Mouse (Mus musculus) macrophage (primary cell): ENCODE measurements around the gene Agmat. TPM values are rescaled to one million over a fixed set of nuclear protein-coding genes. Genes with fewer than 3 reads are reported as not detected.

Source experiments
- H3K27ac ChIP-seq: fragments of 350-480 bp; formaldehyde crosslinking; 2 replicates; pipeline ENCODE4 v1.9.0; 2021
- H3K36me3 ChIP-seq: fragments of 350-480 bp; formaldehyde crosslinking; 2 replicates; pipeline ENCODE4 v1.9.0; 2021; ENCODE audit errors: inconsistent target
- H3K4me3 ChIP-seq: fragments of 350-480 bp; formaldehyde crosslinking; 2 replicates; pipeline ENCODE4 v1.9.0; 2021; ENCODE audit errors: inconsistent target
- H3K79me2 ChIP-seq: fragments of 350-480 bp; formaldehyde crosslinking; 2 replicates; pipeline ENCODE4 v1.9.0; 2021; ENCODE audit errors: inconsistent target
- WGBS: methylation state at CpG from one replicate; pipeline ENCODE4 v1.1.7; 2026; ENCODE audit warnings: inconsistent platforms; ENCODE audit not compliant: missing documents; 5-methylcytosine and 5-hydroxymethylcytosine counted together
- polyA plus RNA-seq: library from polyadenylated mRNA; stranded (reverse); fragments of 250-400 nt; gene quantifications from 3 replicates; pipeline ENCODE4 v1.2.4, GENCODE M21; 2018; ENCODE audit warnings: inconsistent platforms

Agmat gene
- polyA plus RNA-seq, 1 experiment from 2014 or later: not detected

DNA sequence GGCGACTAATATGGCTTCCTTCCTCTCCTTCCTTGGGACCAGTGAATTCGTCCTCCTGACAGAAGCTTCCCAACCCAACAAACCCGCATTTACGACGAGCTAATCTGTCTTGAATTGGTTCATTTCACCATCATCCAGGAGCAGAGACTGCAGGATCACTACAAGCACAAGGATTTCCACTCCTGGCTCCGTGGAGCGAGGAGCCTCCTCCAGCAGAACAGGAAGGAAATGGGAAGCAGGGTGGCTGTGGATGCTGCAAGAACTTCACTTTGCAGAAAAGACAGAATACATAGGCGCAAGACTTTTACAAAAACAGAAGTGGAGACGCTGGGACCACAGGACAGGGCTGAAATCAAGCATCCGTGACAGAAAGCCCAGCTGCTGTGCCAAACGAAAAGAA, 21.9 kb upstream of the Agmat start:
- Histone ChIP-seq H3K36me3 (no peaks in the 10 kb centered on the region), H3K79me2 (peaks cover 32% of the 10 kb centered on the region), H3K27ac (peak overlapping the region; percentile 54), H3K4me3 (no peak overlapping the region)
- 19% methylated on average over 9 of the region's 11 CpGs for WGBS

DNA sequence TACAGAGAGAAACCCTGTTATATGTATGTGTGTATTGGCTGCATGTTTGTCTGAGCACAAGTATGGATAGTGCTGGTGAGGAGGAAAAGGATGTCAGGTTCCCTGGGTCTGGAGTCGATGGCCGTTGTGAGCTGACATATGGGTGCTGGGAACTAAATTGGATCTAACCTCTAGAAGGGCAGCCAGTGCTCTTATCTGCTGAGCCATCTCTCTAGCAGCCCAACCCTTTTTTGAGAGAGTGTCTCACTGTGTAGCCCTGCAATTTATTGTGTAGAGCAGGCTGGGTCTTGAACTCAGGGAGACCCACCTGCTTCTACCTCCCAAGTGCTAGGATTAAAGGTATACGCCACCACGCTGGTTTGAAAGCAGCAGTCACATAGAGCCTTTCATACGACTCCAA, 21.2 kb upstream of the Agmat start:
- Histone ChIP-seq H3K4me3 (no peak overlapping the region), H3K27ac (peak overlapping the region; percentile 54; the same call in 1 of the 2 replicates), H3K36me3 (no peaks in the 10 kb centered on the region), H3K79me2 (peaks cover 25% of the 10 kb centered on the region)
- whole genome bisulfite sequencing: 94% methylated on average over 5 of the region's 5 CpGs

DNA sequence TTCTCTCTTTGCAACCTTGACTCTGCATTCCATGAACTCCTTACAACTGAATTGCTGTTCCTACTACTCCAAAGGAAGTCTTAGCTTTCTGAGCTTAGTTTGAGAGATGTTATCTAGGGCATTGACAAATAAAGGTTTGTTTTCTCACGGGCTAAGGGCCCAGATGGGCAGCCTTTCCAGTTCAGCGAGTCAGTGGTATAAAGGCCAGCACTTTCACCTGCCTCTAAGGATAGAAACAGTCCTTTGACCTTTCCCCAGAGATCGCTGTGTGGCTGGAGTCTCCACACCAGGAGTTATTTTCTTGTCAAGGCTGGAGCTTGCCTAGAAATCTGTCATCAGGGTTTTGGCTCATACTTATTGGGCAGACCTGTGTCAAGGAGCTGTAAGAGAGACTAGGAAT, 20.7 kb upstream of the Agmat start:
- Histone ChIP-seq H3K79me2 (peaks cover 21% of the 10 kb centered on the region), H3K27ac (no peak overlapping the region), H3K4me3 (no peak overlapping the region), H3K36me3 (no peaks in the 10 kb centered on the region)
- 90% methylated on average over 3 of the region's 3 CpGs for WGBS

DNA sequence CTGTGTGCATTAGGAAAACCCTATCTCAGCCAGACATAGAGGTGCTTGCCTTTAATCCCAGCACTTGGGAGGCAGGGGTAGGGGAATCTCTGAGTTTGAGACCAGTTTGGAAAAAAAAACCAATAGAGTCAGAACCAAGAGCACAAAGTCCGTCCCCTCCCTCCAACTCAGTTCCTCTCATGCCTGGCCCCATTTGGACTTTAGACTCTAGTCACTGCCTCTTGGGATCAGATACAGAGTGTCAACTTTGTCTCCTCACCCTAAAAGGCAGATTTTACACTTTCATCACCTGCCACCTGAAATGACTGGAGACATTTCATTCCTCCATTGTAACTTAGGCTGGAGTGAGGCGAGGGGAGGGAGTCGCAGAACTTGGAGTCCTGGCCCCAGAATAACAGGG, 17.2 kb upstream of the Agmat start:
- 95% methylated on average over 3 of the region's 3 CpGs for WGBS
- Histone ChIP-seq H3K36me3 (no peaks in the 10 kb centered on the region), H3K79me2 (no peaks in the 10 kb centered on the region), H3K27ac (no peak overlapping the region), H3K4me3 (no peak overlapping the region)

DNA sequence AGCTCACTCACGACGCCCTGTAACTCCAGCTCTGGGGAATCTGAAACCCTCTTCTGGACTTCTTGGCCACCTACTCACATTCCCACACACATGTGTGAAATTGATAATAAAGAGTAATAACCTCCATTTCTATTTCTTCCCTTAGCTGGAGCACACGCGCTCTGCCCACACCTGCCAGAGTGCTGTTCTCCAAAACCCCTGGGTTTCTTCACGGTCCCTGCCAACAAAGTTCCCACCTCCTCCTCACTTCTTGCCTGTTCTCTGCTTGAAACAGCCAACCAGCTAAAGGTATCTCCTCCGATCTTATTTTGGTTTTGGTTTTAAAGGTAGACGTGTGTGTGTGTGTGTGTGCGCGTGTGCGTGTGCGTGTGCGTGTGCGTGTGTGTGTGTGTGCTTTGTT, 16.1 kb upstream of the Agmat start:
- Histone ChIP-seq H3K79me2 (no peaks in the 10 kb centered on the region), H3K27ac (no peak overlapping the region), H3K4me3 (no peak overlapping the region), H3K36me3 (no peaks in the 10 kb centered on the region)
- WGBS: 93% methylated on average over 10 of the region's 13 CpGs

DNA sequence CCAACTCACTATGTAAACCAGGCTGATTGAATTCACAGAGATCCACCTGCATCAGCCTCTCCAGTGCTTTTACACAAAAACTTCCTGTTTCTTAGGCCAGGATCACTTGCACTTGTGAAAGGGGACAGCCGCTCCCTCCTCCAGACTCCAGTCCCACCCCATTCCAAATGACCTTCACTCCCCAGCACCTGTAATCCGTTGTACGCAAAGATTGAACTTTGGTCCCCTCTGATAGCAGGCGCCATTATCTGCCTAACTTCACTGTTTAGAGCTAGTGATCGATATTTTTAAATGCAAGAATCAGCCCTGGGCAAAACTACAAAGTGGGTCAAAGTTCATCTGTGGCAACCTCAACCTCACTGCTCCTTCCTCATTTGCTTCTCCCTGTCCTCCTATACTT, 14.7 kb upstream of the Agmat start:
- WGBS: 86% methylated on average over 4 of the region's 5 CpGs
- H3K36me3 ChIP-seq: no peaks in the 10 kb centered on the region
- H3K79me2 ChIP-seq: no peaks in the 10 kb centered on the region
- no peak overlapping the region for H3K27ac ChIP-seq
- H3K4me3 ChIP-seq: no peak overlapping the region

DNA sequence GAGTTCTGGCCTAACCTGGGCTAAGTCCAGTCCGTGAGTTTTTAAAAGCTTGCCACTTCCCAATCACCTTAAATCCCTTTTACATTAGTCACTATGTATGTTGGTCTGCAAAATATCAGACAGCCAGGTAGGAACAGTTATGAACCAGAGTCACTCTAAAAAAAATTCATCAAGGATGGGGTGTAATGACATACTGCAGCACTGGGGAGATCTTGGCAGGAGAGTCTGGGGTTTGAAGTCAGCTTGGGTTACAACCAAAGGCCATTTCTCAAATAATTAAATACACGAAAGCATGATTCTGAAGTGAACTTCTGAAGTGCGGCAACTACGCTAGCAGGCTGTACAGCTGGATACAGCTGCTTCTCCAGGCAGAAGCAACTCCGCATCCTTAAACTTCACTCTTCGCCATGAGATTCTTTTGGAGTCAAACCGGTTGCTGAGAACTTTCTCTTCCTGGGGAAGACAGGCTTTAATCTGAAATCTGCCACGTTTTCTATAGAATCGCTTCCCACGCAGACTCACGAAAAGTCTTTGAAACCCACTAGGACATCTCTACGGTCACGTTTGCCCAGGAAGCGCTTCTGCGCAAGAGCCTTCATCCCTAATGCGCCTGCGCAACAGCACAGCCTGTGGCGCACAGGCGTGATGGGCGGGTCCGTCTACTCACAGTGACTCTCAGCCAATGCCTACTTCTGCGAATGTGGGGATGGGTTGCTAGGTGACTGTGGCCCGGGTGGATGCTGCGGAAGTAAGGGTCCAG, 11.8 kb upstream of the Agmat start:
- 17% methylated on average over 24 of the region's 24 CpGs for whole genome bisulfite sequencing
- H3K27ac ChIP-seq: peak overlapping the region; percentile 1; the same call in 1 of the 2 replicates
- H3K4me3 ChIP-seq: peak overlapping the region; percentile 16; the same call in 1 of the 2 replicates
- H3K79me2 ChIP-seq: no peaks in the 10 kb centered on the region
- H3K36me3 ChIP-seq: no peaks in the 10 kb centered on the region

DNA sequence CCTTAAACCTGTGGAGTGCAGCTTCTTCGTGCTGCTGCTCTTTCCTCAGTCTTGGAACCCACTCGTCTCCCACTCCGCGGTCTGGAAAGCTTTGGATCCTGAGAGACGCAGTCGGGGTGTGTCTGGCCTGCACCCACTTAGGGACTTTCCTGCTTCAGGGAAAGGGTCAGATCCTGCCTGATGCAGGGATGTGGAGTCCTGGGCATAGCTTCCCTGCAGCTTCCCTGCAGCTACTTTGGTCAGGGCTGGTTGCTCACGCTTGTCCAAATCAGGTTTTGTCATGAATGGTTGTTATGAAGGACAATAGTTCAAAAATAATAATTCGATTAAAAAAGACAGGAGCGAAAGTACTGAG, 11.3 kb upstream of the Agmat start:
- Histone ChIP-seq H3K79me2 (no peaks in the 10 kb centered on the region), H3K36me3 (no peaks in the 10 kb centered on the region), H3K4me3 (no peak overlapping the region), H3K27ac (no peak overlapping the region)
- 47% methylated on average over 9 of the region's 9 CpGs for WGBS

DNA sequence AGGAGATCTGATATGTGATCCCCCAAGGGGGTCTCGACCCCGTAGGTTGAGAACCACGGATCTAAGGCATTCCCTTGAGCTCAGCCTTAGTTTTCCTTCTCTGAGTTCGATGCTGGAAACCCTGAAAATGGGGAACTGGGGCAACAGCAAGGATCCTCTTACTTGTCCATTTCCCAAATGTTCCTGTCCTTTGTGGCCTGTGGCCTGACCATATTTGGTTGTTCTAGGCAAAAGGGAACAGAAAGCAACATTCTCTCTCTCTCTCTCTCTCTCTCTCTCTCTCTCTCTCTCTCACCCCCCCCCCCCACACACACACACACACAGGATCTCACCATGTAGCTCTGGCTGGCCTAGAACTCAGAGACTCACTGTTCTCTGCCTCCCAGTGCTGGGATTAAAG, 9.6 kb upstream of the Agmat start:
- H3K27ac ChIP-seq: peak overlapping the region; percentile 36

DNA sequence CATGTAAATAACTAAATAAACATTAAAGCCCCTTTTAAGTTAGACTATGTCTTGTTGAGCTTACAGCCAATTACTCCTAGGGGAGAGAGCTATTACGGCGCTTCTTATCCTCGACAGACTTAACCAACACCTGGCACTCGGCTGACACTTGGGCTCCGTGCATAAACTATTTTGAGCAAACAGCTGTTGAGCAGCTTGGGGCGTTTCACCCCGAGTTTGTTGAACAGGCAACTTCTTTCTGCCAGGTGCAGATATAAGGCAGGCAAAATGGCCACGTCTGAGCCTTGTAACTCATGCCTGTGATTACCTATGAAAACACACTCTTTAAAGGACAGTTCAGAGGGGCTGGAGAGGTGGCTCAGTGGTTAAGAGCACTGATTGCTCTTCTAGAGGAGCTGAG, 8.5 kb upstream of the Agmat start:
- 87% methylated on average over 8 of the region's 8 CpGs for WGBS
- no peaks in the 10 kb centered on the region for H3K36me3 ChIP-seq
- H3K27ac ChIP-seq: no peak overlapping the region
- no peak overlapping the region for H3K4me3 ChIP-seq
- no peaks in the 10 kb centered on the region for H3K79me2 ChIP-seq

More for the DNA sequence above, 9.6 kb upstream of the Agmat start:
- Histone ChIP-seq H3K79me2 (no peaks in the 10 kb centered on the region), H3K4me3 (no peak overlapping the region), H3K36me3 (no peaks in the 10 kb centered on the region)
- WGBS: 41% methylated on average over 4 of the region's 4 CpGs

DNA sequence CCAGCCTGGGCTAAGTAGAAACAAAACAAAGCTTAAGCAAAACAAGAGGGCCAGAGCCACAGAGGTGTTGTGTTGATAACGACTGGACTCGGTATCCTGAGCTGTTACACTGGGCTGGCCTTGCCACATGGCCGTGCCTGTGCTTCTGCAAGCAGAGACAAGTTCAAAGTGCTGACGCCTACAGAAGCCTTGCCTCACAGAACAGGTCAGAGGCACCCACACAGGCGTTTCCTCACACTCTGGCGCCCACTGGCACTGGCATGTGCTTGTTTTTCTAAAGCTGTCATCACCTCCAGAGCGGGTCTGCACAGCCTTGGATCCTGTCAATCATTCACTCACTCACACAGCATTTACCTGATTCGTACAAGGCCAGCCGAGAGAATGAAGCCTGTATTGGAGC, 4.6 kb upstream of the Agmat start:
- 85% methylated on average over 9 of the region's 9 CpGs for WGBS
- no peak overlapping the region for H3K27ac ChIP-seq
- no peak overlapping the region for H3K4me3 ChIP-seq
- no peaks in the 10 kb centered on the region for H3K36me3 ChIP-seq
- H3K79me2 ChIP-seq: no peaks in the 10 kb centered on the region

DNA sequence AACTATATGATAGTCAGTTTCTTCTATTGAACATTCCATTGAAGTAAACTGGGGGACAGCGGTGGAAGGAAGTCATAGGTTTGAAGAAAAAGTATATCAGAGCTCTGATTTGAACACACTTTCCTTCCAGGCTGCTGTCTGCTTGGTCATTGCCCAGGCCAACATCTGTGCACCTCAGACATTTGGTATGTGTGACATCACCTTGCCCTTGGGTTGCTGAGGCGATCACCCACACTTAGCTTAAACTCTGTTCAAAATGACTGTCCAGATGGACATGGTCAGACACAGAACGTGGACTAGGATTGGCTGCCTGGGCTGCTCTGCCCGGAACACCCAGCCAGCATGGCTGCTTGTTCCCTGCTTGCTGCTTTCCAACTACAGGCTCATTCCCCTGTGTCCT, 4.1 kb upstream of the Agmat start:
- Histone ChIP-seq H3K79me2 (no peaks in the 10 kb centered on the region), H3K27ac (no peak overlapping the region), H3K4me3 (no peak overlapping the region), H3K36me3 (no peaks in the 10 kb centered on the region)
- WGBS: 100% methylated on average over 4 of the region's 4 CpGs

DNA sequence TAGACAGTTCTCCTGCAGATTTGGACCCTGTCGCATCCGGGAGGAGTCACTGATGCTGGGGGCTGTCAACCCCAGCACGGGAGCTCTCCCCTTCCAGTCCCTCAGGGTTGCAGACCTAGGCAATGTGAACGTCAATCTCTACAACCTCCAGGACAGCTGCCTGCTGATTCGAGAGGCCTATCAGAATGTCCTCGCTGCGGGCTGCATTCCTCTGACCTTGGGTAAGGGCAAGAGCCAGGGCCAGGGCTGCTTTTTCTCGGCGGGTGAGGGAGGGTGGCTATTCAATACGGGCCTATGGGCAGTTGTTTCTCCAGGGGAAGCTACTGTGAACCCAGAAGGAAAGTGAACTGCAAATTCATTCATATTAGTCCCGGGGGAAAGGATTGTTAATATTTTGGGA, 3.1 kb downstream of the Agmat start:
- H3K4me3 ChIP-seq: no peak overlapping the region
- H3K79me2 ChIP-seq: no peaks in the 10 kb centered on the region
- no peak overlapping the region for H3K27ac ChIP-seq
- 78% methylated on average over 11 of the region's 11 CpGs for WGBS
- H3K36me3 ChIP-seq: no peaks in the 10 kb centered on the region

DNA sequence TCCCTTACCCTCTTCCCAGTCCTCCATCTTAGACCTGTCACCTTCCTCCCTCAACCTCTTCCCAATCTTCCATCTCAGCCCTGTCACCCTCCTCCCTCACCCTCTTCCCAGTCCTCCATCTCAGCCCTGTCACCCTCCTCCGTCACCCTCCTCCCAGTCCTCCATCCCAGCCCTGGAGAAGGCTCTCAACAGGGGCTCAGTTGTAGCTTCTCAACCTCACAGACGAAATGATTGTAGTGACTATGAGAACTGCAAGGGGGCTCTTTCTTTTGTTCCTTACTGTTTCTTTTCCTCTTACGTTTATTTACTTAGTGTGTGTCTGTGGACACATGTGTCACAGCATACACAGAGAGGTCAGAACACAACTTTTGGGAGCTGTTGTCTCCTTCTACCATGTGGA, 4.4 kb downstream of the Agmat start:
- no peaks in the 10 kb centered on the region for H3K36me3 ChIP-seq
- H3K79me2 ChIP-seq: no peaks in the 10 kb centered on the region
- 82% methylated on average over 3 of the region's 3 CpGs for WGBS
- H3K4me3 ChIP-seq: no peak overlapping the region
- H3K27ac ChIP-seq: no peak overlapping the region

DNA sequence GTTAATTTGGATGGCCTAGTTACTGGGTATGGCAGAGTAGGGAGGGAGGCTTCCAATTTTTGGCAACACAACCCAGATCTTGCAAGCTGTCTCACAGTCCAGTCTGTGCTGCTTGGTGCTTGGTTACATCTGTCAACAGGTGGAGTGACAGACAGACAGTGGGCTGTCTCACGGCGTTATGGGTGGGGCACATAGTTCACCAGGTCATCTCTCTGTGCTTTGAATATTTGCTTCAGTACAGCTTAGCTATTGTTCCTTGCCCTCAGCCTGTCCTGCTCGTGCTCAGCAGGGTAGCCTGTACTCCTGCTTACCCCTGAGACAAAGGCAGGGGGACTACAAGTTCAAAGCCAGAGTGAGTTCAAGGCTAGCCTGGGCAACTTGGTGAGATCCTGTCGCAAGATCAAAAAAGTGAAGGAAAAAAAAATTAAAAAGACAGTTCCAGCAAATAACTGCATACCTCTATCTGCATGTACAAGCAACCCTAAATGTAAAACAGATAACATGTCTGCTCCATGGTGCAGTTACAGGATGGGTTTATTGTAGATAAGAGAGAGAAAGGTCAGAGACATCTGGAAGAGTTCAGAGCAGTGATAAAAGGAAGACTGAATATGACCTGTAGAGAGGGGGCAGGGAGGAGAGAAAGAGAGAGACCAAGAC, 5.1 kb downstream of the Agmat start:
- Histone ChIP-seq H3K79me2 (no peaks in the 10 kb centered on the region), H3K36me3 (no peaks in the 10 kb centered on the region), H3K4me3 (no peak overlapping the region), H3K27ac (no peak overlapping the region)
- 79% methylated on average over 4 of the region's 4 CpGs for WGBS

DNA sequence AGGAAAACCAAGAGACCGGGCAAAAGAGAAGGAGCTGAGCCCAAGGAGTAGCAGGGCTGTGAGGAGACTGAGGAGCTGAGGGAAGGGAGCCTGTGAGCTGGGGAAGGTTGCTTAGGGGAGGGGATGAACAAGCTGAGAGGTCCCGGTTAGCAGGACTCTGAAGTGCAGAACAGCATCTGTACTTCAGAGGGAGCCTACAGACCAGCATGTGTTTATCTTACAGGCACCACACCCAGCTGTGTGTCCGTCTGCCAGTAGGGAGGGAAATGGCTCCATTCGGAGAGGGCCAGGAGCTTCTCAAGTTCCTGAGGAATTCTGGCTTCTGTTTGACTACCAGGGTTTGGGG, 5.6 kb downstream of the Agmat start:
- WGBS: 41% methylated on average over 4 of the region's 4 CpGs
- Histone ChIP-seq H3K4me3 (no peak overlapping the region), H3K36me3 (no peaks in the 10 kb centered on the region), H3K79me2 (no peaks in the 10 kb centered on the region), H3K27ac (no peak overlapping the region)
